Mouse (Mus musculus): ENCODE data around the gene Disp1. TPM values are rescaled to one million over a fixed set of nuclear protein-coding genes. Genes with fewer than 3 reads are reported as not detected.

The Disp1 gene
- polyA plus RNA-seq, 1 experiment, result 5.8 TPM

DNA sequence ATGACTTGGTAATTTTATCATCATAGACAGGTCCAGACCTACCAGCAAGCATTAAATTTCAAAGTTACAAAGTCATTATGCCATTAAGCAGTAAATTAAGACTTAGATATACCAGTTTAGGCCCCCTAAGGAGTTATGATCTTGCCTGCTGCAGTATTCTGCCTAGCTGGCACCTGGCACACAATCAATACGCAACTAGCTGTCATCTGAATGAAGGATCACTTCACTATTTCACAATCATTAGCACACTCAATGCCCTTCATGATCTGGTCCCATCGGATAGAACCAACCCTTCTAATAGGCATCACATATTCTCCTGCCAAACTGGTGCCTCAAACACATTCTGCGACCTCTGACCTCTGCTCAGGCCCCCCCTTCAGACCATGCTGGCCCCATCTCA is 14.2 kb downstream of the Disp1 start:
- Histone ChIP-seq H3K27ac (ENCODE audit: control insufficient read depth, insufficient read depth, low read depth, low read length) (no peak overlapping the region), H3K4me1 (ENCODE audit: control insufficient read depth, insufficient read depth, low read length) (no peaks in the 10 kb centered on the region), H3K36me3 (ENCODE audit: control insufficient read depth, insufficient read depth, low read length) (no peaks in the 10 kb centered on the region), H3K27me3 (ENCODE audit: control insufficient read depth, insufficient read depth, low read length) (no peaks in the 10 kb centered on the region), H3K4me3 (ENCODE audit: control insufficient read depth, low read depth, low read length) (no peak overlapping the region)
- TF ChIP-seq POLR2A (IDR thresholded peaks at IDR 0.05; ENCODE audit: control insufficient read depth, low read depth, low read length), result no peak
- TF ChIP-seq CTCF (IDR thresholded peaks at IDR 0.05; ENCODE audit: control insufficient read depth, insufficient read depth, insufficient replicate concordance, low read depth, low read length), result no peak

DNA sequence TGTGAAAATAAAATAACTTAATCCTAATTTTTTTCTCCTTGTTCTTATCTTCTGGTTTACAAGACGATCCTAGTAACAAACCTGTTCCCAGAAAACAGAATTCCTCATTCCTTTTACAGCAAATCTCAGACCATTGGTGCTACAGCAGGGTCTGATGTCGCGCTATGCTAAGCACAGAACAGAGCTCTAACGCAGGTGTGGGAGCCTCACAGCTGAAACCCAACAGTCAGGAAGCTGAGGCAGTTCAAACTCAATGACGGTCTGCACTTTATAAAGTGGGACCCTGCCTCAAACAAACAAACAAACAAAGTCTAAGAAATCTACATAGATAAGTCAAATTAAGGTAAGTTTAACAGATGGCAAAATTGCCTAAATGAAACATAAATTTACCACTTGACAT is 20.4 kb downstream of the Disp1 start:
- TF ChIP-seq POLR2A (IDR thresholded peaks at IDR 0.05; ENCODE audit: control insufficient read depth, low read depth, low read length) (no peak), CTCF (IDR thresholded peaks at IDR 0.05; ENCODE audit: control insufficient read depth, insufficient read depth, insufficient replicate concordance, low read depth, low read length) (no peak)
- Histone ChIP-seq H3K4me1 (ENCODE audit: control insufficient read depth, insufficient read depth, low read length) (no peaks in the 10 kb centered on the region), H3K36me3 (ENCODE audit: control insufficient read depth, insufficient read depth, low read length) (no peaks in the 10 kb centered on the region), H3K27ac (ENCODE audit: control insufficient read depth, insufficient read depth, low read depth, low read length) (no peak overlapping the region), H3K4me3 (ENCODE audit: control insufficient read depth, low read depth, low read length) (no peak overlapping the region), H3K27me3 (ENCODE audit: control insufficient read depth, insufficient read depth, low read length) (no peaks in the 10 kb centered on the region)

DNA sequence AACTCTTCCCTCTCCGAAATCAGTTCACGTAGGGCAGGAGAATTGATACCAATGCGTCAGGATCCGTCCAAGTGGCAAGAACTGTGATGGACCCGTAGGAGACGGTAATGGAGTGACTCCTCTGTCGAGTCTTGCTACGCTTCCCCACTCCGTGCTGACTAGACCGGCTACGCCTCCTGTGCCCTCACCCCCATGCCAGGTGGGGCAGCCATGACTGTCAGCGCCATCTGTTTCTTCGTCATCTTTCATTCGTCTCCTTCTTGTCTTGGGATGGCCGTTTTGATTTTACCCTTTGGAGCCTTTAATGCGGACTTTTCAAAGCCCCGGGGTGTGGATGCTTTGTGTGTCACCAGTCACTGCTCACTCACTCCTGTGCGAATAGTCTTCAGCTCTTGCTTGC is 26.6 kb downstream of the Disp1 start:
- peak overlapping the region; percentile 84 for H3K27ac ChIP-seq (ENCODE audit: control insufficient read depth, insufficient read depth, low read depth, low read length)

DNA sequence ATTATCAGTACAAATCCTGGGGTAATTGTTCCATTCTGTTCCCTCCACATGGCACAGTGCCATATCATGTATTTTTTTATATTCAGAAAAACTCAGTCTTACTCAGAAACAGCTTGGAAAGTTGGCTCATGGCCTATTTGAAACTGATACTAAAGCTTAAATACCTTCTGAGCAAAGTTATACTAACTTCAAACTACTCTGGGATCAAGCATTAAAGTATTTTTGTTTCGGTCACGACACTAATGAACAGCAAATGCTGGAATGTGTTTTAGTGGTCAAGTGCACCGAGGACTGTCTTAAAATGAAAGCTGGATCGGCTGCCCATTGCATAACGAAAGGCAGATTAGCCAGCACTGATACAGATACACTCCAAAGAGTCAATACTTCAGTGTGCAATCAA is 27.2 kb downstream of the Disp1 start:
- H3K4me3 ChIP-seq (ENCODE audit: control insufficient read depth, low read depth, low read length), result no peak overlapping the region
- H3K36me3 ChIP-seq (ENCODE audit: control insufficient read depth, insufficient read depth, low read length), result no peaks in the 10 kb centered on the region
- no peak for TF ChIP-seq CTCF (IDR thresholded peaks at IDR 0.05; ENCODE audit: control insufficient read depth, insufficient read depth, insufficient replicate concordance, low read depth, low read length)
- no peak for TF ChIP-seq POLR2A (IDR thresholded peaks at IDR 0.05; ENCODE audit: control insufficient read depth, low read depth, low read length)
- H3K27ac ChIP-seq (ENCODE audit: control insufficient read depth, insufficient read depth, low read depth, low read length), result no peak overlapping the region
- H3K27me3 ChIP-seq (ENCODE audit: control insufficient read depth, insufficient read depth, low read length), result no peaks in the 10 kb centered on the region
- peaks cover 2% of the 10 kb centered on the region for H3K4me1 ChIP-seq (ENCODE audit: control insufficient read depth, insufficient read depth, low read length)

More for the DNA sequence above, 26.6 kb downstream of the Disp1 start:
- TF ChIP-seq POLR2A (IDR thresholded peaks at IDR 0.05; ENCODE audit: control insufficient read depth, low read depth, low read length) (no peak), CTCF (IDR thresholded peaks at IDR 0.05; ENCODE audit: control insufficient read depth, insufficient read depth, insufficient replicate concordance, low read depth, low read length) (no peak)
- no peak overlapping the region for H3K4me3 ChIP-seq (ENCODE audit: control insufficient read depth, low read depth, low read length)
- H3K4me1 ChIP-seq (ENCODE audit: control insufficient read depth, insufficient read depth, low read length), result peaks cover 2% of the 10 kb centered on the region
- H3K36me3 ChIP-seq (ENCODE audit: control insufficient read depth, insufficient read depth, low read length), result no peaks in the 10 kb centered on the region
- no peaks in the 10 kb centered on the region for H3K27me3 ChIP-seq (ENCODE audit: control insufficient read depth, insufficient read depth, low read length)

- Histone ChIP-seq H3K27me3 (ENCODE audit: control insufficient read depth, insufficient read depth, low read length) (no peaks in the 10 kb centered on the region), H3K36me3 (ENCODE audit: control insufficient read depth, insufficient read depth, low read length) (no peaks in the 10 kb centered on the region), H3K4me1 (ENCODE audit: control insufficient read depth, insufficient read depth, low read length) (peaks cover 2% of the 10 kb centered on the region), H3K4me3 (ENCODE audit: control insufficient read depth, low read depth, low read length) (no peak overlapping the region), H3K27ac (ENCODE audit: control insufficient read depth, insufficient read depth, low read depth, low read length) (no peak overlapping the region; the same call in 1 of the 2 replicates)
- TF ChIP-seq CTCF (IDR thresholded peaks at IDR 0.05; ENCODE audit: control insufficient read depth, insufficient read depth, insufficient replicate concordance, low read depth, low read length), result no peak
- no peak for TF ChIP-seq POLR2A (IDR thresholded peaks at IDR 0.05; ENCODE audit: control insufficient read depth, low read depth, low read length)
Measured at GRCm38 (mm10) chr1:183191398-183191797, 29.9 kb downstream of the Disp1 start.

- Histone ChIP-seq H3K4me3 (ENCODE audit: control insufficient read depth, low read depth, low read length) (no peak overlapping the region), H3K36me3 (ENCODE audit: control insufficient read depth, insufficient read depth, low read length) (no peaks in the 10 kb centered on the region), H3K27ac (ENCODE audit: control insufficient read depth, insufficient read depth, low read depth, low read length) (no peak overlapping the region), H3K27me3 (ENCODE audit: control insufficient read depth, insufficient read depth, low read length) (no peaks in the 10 kb centered on the region), H3K4me1 (ENCODE audit: control insufficient read depth, insufficient read depth, low read length) (peaks cover 2% of the 10 kb centered on the region)
- TF ChIP-seq POLR2A (IDR thresholded peaks at IDR 0.05; ENCODE audit: control insufficient read depth, low read depth, low read length) (no peak), CTCF (IDR thresholded peaks at IDR 0.05; ENCODE audit: control insufficient read depth, insufficient read depth, insufficient replicate concordance, low read depth, low read length) (no peak)
Measured at GRCm38 (mm10) chr1:183190456-183190855, 30.9 kb downstream of the Disp1 start.

- Histone ChIP-seq H3K36me3 (ENCODE audit: control insufficient read depth, insufficient read depth, low read length) (no peaks in the 10 kb centered on the region), H3K4me1 (ENCODE audit: control insufficient read depth, insufficient read depth, low read length) (peaks cover 2% of the 10 kb centered on the region), H3K27ac (ENCODE audit: control insufficient read depth, insufficient read depth, low read depth, low read length) (peak overlapping the region; percentile 16; the same call in 1 of the 2 replicates), H3K4me3 (ENCODE audit: control insufficient read depth, low read depth, low read length) (no peak overlapping the region), H3K27me3 (ENCODE audit: control insufficient read depth, insufficient read depth, low read length) (no peaks in the 10 kb centered on the region)
- TF ChIP-seq CTCF (IDR thresholded peaks at IDR 0.05; ENCODE audit: control insufficient read depth, insufficient read depth, insufficient replicate concordance, low read depth, low read length), result no peak
- no peak for TF ChIP-seq POLR2A (IDR thresholded peaks at IDR 0.05; ENCODE audit: control insufficient read depth, low read depth, low read length)
Measured at GRCm38 (mm10) chr1:183189014-183189662, 32.2 kb downstream of the Disp1 start.

Data from testis, adult 2 months (tissue).